Mouse (Mus musculus) liver, postnatal 0 days (tissue): ENCODE measurements around the gene C8a.

ENCODE experiments used
- CTCF ChIP-seq: sonication (generic); IDR thresholded peaks from 2 replicates; pipeline ENCODE4 v1.5.1; 2016; ENCODE audit warnings: antibody characterized with exemption, low read depth
- EP300 ChIP-seq: IDR thresholded peaks from 2 replicates; pipeline ENCODE4 v1.6.1; 2016; ENCODE audit warnings: antibody characterized with exemption, low read depth, mild to moderate bottlenecking

DNA sequence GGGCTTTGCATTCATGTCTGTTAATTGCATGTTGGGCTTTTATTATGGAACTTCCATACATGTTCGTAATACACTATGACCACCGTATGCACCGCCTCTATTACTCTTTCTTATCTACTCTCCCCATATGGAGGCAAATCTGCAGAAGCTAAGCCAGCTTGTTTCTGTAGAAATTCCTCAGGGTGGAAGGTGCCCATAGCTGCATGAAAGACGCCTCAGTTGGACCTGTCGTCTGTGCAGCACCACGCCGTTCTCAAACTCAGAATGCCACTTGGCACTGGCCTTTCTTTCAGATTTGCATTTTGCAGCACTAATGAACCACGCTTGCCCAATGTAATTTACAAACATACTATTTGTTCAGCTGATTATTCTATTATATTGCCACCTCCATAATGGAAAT is 106.6 kb downstream of the C8a start:
- TF ChIP-seq CTCF (no peak), EP300 (no peak)
